Mouse (Mus musculus) left cerebral cortex, postnatal 14 days (tissue): ENCODE measurements at regions not wholly inside any gene's neighbourhood (a gene's known extent, or its start where the extent isn't known, plus 50 kb on each side); places are given as distances from the start of the nearest gene placed in this dataset.

Source experiments
- DNase-seq, 2 experiments: peaks; one replicate each; pipeline ENCODE4 v3.0.0; 2021 to 2022; ENCODE audit warnings: low spot score in 2 of 2, mixed read lengths in 1 of 2
- intact Hi-C: fragments of 180-260 bp; cut with DNase I; formaldehyde crosslinking; loops from one replicate; pipeline ENCODE4 v1.15.1; 2025

- intact Hi-C loops, result no loop called here
- DNase-seq, result no peak
Observed at GRCm38 (mm10) chr12:28237041-28237440, 315.2 kb downstream of the Dcdc2c start.

- intact Hi-C loops, result no loop called here
- DNase-seq, result no peak
Observed at GRCm38 (mm10) chr12:28202847-28203246, 349.4 kb downstream of the Dcdc2c start.

- no peak for DNase-seq
- intact Hi-C loops, result no loop called here
Observed at GRCm38 (mm10) chr12:28186695-28187094, 365.5 kb downstream of the Dcdc2c start.

- DNase-seq, result no peak
- intact Hi-C loops, result no loop called here
Observed at GRCm38 (mm10) chr12:28181265-28181664, 370.9 kb downstream of the Dcdc2c start.

- DNase-seq, result no peak
- intact Hi-C loops, result no loop called here
Observed at GRCm38 (mm10) chr12:28176016-28176415, 376.2 kb downstream of the Dcdc2c start.

- DNase-seq, result no peak
- intact Hi-C loops, result no loop called here
Observed at GRCm38 (mm10) chr12:28174078-28174477, 378.1 kb downstream of the Dcdc2c start.

- no peak for DNase-seq
- intact Hi-C loops, result no loop called here
Observed at GRCm38 (mm10) chr12:28158786-28159185, 393.4 kb downstream of the Dcdc2c start.

GRCm38 (mm10) chr12:28150759-28151158 is 401.4 kb downstream of the Dcdc2c start:
- intact Hi-C loops, result no loop called here
- peak; percentile 6 to 16 for DNase-seq

GRCm38 (mm10) chr12:28135810-28136592 is 416.2 kb downstream of the Dcdc2c start:
- intact Hi-C loops, result no loop called here
- no peak for DNase-seq

GRCm38 (mm10) chr12:28122766-28123165 is 429.4 kb downstream of the Dcdc2c start:
- intact Hi-C loops, result no loop called here

GRCm38 (mm10) chr12:28120106-28120505 is 432.1 kb downstream of the Dcdc2c start:
- DNase-seq, result no peak
- intact Hi-C loops, result no loop called here

More at GRCm38 (mm10) chr12:28122766-28123165, 429.4 kb downstream of the Dcdc2c start:
- DNase-seq, result no peak

GRCm38 (mm10) chr12:28090673-28091072 is 461.5 kb downstream of the Dcdc2c start:
- intact Hi-C loops, result no loop called here
- DNase-seq, result no peak

GRCm38 (mm10) chr12:28085460-28085859 is 466.7 kb downstream of the Dcdc2c start:
- DNase-seq, result peak in 1 of 2 experiments; percentile 3
- intact Hi-C loops, result no loop called here

GRCm38 (mm10) chr12:28076606-28077005 is 475.6 kb downstream of the Dcdc2c start:
- intact Hi-C loops, result no loop called here
- no peak for DNase-seq

GRCm38 (mm10) chr12:28068584-28068983 is 483.6 kb downstream of the Dcdc2c start:
- intact Hi-C loops, result no loop called here
- no peak for DNase-seq

GRCm38 (mm10) chr12:28060281-28060680 is 491.9 kb downstream of the Dcdc2c start:
- intact Hi-C loops, result no loop called here
- DNase-seq, result no peak

- DNase-seq, result peak; percentile 48 to 54
- intact Hi-C loops, result no loop called here
Observed at GRCm38 (mm10) chr12:28055518-28056280, 496.5 kb downstream of the Dcdc2c start.

- DNase-seq, result no peak
- intact Hi-C loops, result no loop called here
Observed at GRCm38 (mm10) chr12:28054444-28054843, 497.8 kb downstream of the Dcdc2c start.

- intact Hi-C loops, result no loop called here
- no peak for DNase-seq
Observed at GRCm38 (mm10) chr12:28047989-28048388, 504.2 kb downstream of the Dcdc2c start.

- no peak for DNase-seq
- intact Hi-C loops, result no loop called here
Observed at GRCm38 (mm10) chr12:28038161-28038911, 513.9 kb downstream of the Dcdc2c start.
